Comparison of ENCODE assay signal across 10 mouse cellular contexts in the genomic region with DNA sequence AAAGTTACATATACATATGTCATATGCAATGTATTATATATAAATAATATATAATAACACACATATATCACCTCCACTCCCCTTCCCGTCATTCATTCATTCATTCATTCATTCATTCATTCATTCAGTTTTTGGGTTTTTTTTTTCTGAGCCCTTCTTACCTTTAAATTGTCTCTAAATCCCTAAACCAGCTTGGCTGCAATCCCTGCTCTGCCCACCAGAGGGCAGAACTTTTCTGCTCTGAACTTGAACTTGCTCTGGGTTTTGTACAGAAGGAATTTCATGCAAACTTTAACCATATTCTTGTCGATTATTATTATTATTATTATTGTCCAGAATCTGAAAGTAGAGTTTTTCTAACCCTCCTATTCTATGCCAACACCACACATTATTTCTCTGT. TPM values are rescaled to one million over a fixed set of nuclear protein-coding genes. Genes with fewer than 3 reads are reported as not detected.
DNase-seq lines count a peak whose midpoint lies in the region; ATAC-seq and TF ChIP-seq lines count a peak whose summit lies in the region.
"Had no signal": no experiment of that assay in that cellular context is flagged by ENCODE, and none has a peak within 500 bp of the region (broad histone marks: within the 10 kb centered on the region; RNA-seq: fewer than 3 reads in every experiment).

No protein-coding gene starts in this region.

- H3K4me1 ChIP-seq in embryonic facial prominence, embryonic 11.5 days (ENCODE audit: control insufficient read depth, insufficient read depth, low read length), result no peaks in the 10 kb centered on the region
- peaks cover 4% of the 10 kb centered on the region for H3K4me1 ChIP-seq in liver, embryonic 13.5 days (replicated peaks)
- H3K4me1 ChIP-seq: neural tube, embryonic 13.5 days had no signal

- DNase-seq in adrenal gland, adult (ENCODE audit: inconsistent age in 2 of 2, low spot score in 1 of 2), result peak; percentile 64 to 91
- no peak for DNase-seq in adrenal gland, adult 8-10 months
- DNase-seq in left cerebral cortex, adult 2 months (ENCODE audit: extremely low spot score in 1 of 2, low spot score in 2 of 2), result peak in 1 of 2 experiments; percentile 74
- DNase-seq in left cerebral cortex, postnatal 36 days (ENCODE audit: low spot score in 2 of 2), result no peak
- peak; percentile 78 for DNase-seq in adipocyte (ENCODE audit: low spot score)
- DNase-seq in embryonic facial prominence, embryonic 11.5 days (ENCODE audit: low spot score), result peak; percentile 86
- DNase-seq in liver, embryonic 13.5 days, result peak; percentile 48
- peak; percentile 64 for DNase-seq in spleen, adult 12 weeks (ENCODE audit: low spot score)

- no peak for ATAC-seq in embryonic facial prominence, embryonic 11.5 days (replicated peaks; ENCODE audit: insufficient number of reproducible peaks, low FRiP score, low TSS enrichment, low read depth)
- no peak for ATAC-seq in liver, embryonic 13.5 days (ENCODE audit: low read depth)

- peaks cover 22% of the 10 kb centered on the region for H3K27me3 ChIP-seq in embryonic facial prominence, embryonic 11.5 days (ENCODE audit: control insufficient read depth, insufficient read depth, low read length)
- peaks cover 55% of the 10 kb centered on the region for H3K27me3 ChIP-seq in liver, embryonic 13.5 days

- intact Hi-C loops in left cerebral cortex, adult 2 months (cut with DNase I), result loop anchor here (2.0 kb wide), 1 partner anchor 24 kb away; no protein-coding TSS in a partner anchor
- intact Hi-C loops in left cerebral cortex, postnatal 36 days (cut with DNase I), result no loop called here

- H3K9me3 ChIP-seq in embryonic facial prominence, embryonic 11.5 days (replicated peaks; ENCODE audit: control insufficient read depth, low read length), result no peaks in the 10 kb centered on the region
- no peaks in the 10 kb centered on the region for H3K9me3 ChIP-seq in liver, embryonic 13.5 days (replicated peaks)
- H3K9me3 ChIP-seq: neural tube, embryonic 13.5 days had no signal

- WGBS in embryonic facial prominence, embryonic 11.5 days, result 12% methylated on average over 2 of the region's 2 CpGs
- 1% methylated on average over 2 of the region's 2 CpGs for WGBS in liver, embryonic 13.5 days (ENCODE audit: insufficient replicate concordance)

- no peak overlapping the region for H3K27ac ChIP-seq in left cerebral cortex, adult 2 months
- no peak overlapping the region for H3K27ac ChIP-seq in embryonic facial prominence, embryonic 11.5 days (replicated peaks; ENCODE audit: low read depth, low read length)
- no peak overlapping the region for H3K27ac ChIP-seq in liver, embryonic 13.5 days
- H3K27ac ChIP-seq: neural tube, embryonic 13.5 days had no signal

- no peak overlapping the region for H3K4me2 ChIP-seq in embryonic facial prominence, embryonic 11.5 days (ENCODE audit: low read depth, low read length)
- H3K4me2 ChIP-seq in liver, embryonic 13.5 days, result no peak overlapping the region
- H3K4me2 ChIP-seq: neural tube, embryonic 13.5 days had no signal

- H3K9ac ChIP-seq in embryonic facial prominence, embryonic 11.5 days (replicated peaks; ENCODE audit: low read length), result no peak overlapping the region
- no peak overlapping the region for H3K9ac ChIP-seq in liver, embryonic 13.5 days
- H3K9ac ChIP-seq: neural tube, embryonic 13.5 days had no signal

- H3K4me3 ChIP-seq in left cerebral cortex, adult 2 months, result no peak overlapping the region
- no peak overlapping the region for H3K4me3 ChIP-seq in embryonic facial prominence, embryonic 11.5 days (ENCODE audit: low read depth, low read length)
- no peak overlapping the region for H3K4me3 ChIP-seq in liver, embryonic 13.5 days (replicated peaks)
- H3K4me3 ChIP-seq: neural tube, embryonic 13.5 days had no signal

- TF ChIP-seq CTCF in left cerebral cortex, adult 2 months (IDR thresholded peaks at IDR 0.05), result peak; percentile 82

- H3K36me3 ChIP-seq in embryonic facial prominence, embryonic 11.5 days (replicated peaks; ENCODE audit: control insufficient read depth, insufficient read depth, low read depth, low read length), result no peaks in the 10 kb centered on the region
- H3K36me3 ChIP-seq in liver, embryonic 13.5 days, result no peaks in the 10 kb centered on the region
- H3K36me3 ChIP-seq: neural tube, embryonic 13.5 days had no signal

RNA-seq across cellular contexts. Expression of gene Dmwd, which starts 7.3 kb away (rescaled TPM):
- 10 to 100 TPM; 54.9 to 74.1 (median 62.4) TPM for total RNA-seq in adrenal gland, adult 8-10 months (2022)
- 100 to 1,000 TPM; 141 to 143 TPM for total RNA-seq in left cerebral cortex, adult 2 months (2021)
- 100 to 1,000 TPM; 146 to 148 TPM for total RNA-seq in left cerebral cortex, postnatal 36 days (2021)
- polyA plus RNA-seq in embryonic facial prominence, embryonic 11.5 days (2014; fragmentation: Nextera tagmentation; extraction: Ambion mirVana), result 17.2 and 17.7 TPM in 2 replicates
- 3.2 and 4.2 TPM in 2 replicates for polyA plus RNA-seq in liver, embryonic 13.5 days (2015; fragmentation: Nextera tagmentation; extraction: Ambion mirVana)

RNA-seq across cellular contexts. Expression of gene Rsph6a, which starts 14.2 kb away (rescaled TPM):
- under 1 TPM in 1 of 4 experiments, not detected in 3; 0.24 TPM for total RNA-seq in adrenal gland, adult 8-10 months (2022)
- under 1 TPM; 0.27 to 0.30 TPM for total RNA-seq in left cerebral cortex, adult 2 months (2021)
- under 1 TPM in 1 of 2 experiments, not detected in 1; 0.25 TPM for total RNA-seq in left cerebral cortex, postnatal 36 days (2021)
- polyA plus RNA-seq in embryonic facial prominence, embryonic 11.5 days (2014; fragmentation: Nextera tagmentation; extraction: Ambion mirVana), result not detected in 2 replicates
- polyA plus RNA-seq in liver, embryonic 13.5 days (2015; fragmentation: Nextera tagmentation; extraction: Ambion mirVana), result not detected in 2 replicates
- total RNA-seq: hematopoietic stem cell, adult 5-6 weeks had no signal
- polyA plus RNA-seq: neural tube, embryonic 13.5 days had no signal

RNA-seq across cellular contexts. Expression of gene Dmpk, which starts 14.9 kb away (rescaled TPM):
- total RNA-seq in adrenal gland, adult 8-10 months (2022), result 100 to 1,000 TPM; 118 to 287 (median 209) TPM
- 10 to 100 TPM; 35.2 to 50.4 TPM for total RNA-seq in left cerebral cortex, adult 2 months (2021)
- total RNA-seq in left cerebral cortex, postnatal 36 days (2021), result 10 to 100 TPM; 21.4 to 40.2 TPM
- 5.1 and 6.5 TPM in 2 replicates for polyA plus RNA-seq in embryonic facial prominence, embryonic 11.5 days (2014; fragmentation: Nextera tagmentation; extraction: Ambion mirVana)
- polyA plus RNA-seq in liver, embryonic 13.5 days (2015; fragmentation: Nextera tagmentation; extraction: Ambion mirVana), result 8.5 and 10.1 TPM in 2 replicates

RNA-seq across cellular contexts. Expression of gene Six5, which starts 25.7 kb away (rescaled TPM):
- total RNA-seq in adrenal gland, adult 8-10 months (2022), result 10 to 100 TPM; 16.8 to 27.8 (median 20.2) TPM
- 1 to 10 TPM; 1.9 to 2.0 TPM for total RNA-seq in left cerebral cortex, adult 2 months (2021)
- 1 to 10 TPM; 1.6 to 2.6 TPM for total RNA-seq in left cerebral cortex, postnatal 36 days (2021)
- polyA plus RNA-seq in embryonic facial prominence, embryonic 11.5 days (2014; fragmentation: Nextera tagmentation; extraction: Ambion mirVana), result 10.0 and 10.5 TPM in 2 replicates
- 0.67 and 0.82 TPM in 2 replicates for polyA plus RNA-seq in liver, embryonic 13.5 days (2015; fragmentation: Nextera tagmentation; extraction: Ambion mirVana)

RNA-seq across cellular contexts. Expression of gene Sympk, which starts 44.5 kb away (rescaled TPM):
- total RNA-seq in adrenal gland, adult 8-10 months (2022), result 100 to 1,000 TPM; 110 to 113 (median 111) TPM
- total RNA-seq in left cerebral cortex, adult 2 months (2021), result 100 to 1,000 TPM; 126 to 133 TPM
- 100 to 1,000 TPM; 126 to 129 TPM for total RNA-seq in left cerebral cortex, postnatal 36 days (2021)
- polyA plus RNA-seq in embryonic facial prominence, embryonic 11.5 days (2014; fragmentation: Nextera tagmentation; extraction: Ambion mirVana), result 34.8 and 36.3 TPM in 2 replicates
- polyA plus RNA-seq in liver, embryonic 13.5 days (2015; fragmentation: Nextera tagmentation; extraction: Ambion mirVana), result 15.0 and 17.4 TPM in 2 replicates

Comparison
In these comparisons a context has a peak if more than half of its experiments do, and no peak if none do; other contexts are left out.
1. DNase-seq: peak in adrenal gland, adult (2 of 2), adipocyte (single experiment), embryonic facial prominence, embryonic 11.5 days (single experiment), liver, embryonic 13.5 days (single experiment) and spleen, adult 12 weeks (single experiment); none in adrenal gland, adult 8-10 months (single experiment) and left cerebral cortex, postnatal 36 days (0 of 2).